Mouse (Mus musculus) heart, adult 2 months (tissue): ENCODE data around the gene Irf3.

ENCODE experiments used
- CTCF ChIP-seq: fragments of 200-600 bp; IDR thresholded peaks from 2 replicates; pipeline ENCODE4 v1.8.1; 2022; ENCODE audit warnings: antibody characterized with exemption, mild to moderate bottlenecking, moderate library complexity
- EP300 ChIP-seq: fragments of 200-500 bp; IDR thresholded peaks from 2 replicates; pipeline ENCODE4 v1.6.1; 2011; ENCODE audit warnings: low read depth, low read length, control low read depth; ENCODE audit not compliant: insufficient read depth
- POLR2A ChIP-seq: fragments of 200-500 bp; IDR thresholded peaks from 2 replicates; pipeline ENCODE4 v1.6.1; 2011; ENCODE audit warnings: mild to moderate bottlenecking, low read depth, low read length, control low read depth; ENCODE audit not compliant: insufficient read depth

DNA sequence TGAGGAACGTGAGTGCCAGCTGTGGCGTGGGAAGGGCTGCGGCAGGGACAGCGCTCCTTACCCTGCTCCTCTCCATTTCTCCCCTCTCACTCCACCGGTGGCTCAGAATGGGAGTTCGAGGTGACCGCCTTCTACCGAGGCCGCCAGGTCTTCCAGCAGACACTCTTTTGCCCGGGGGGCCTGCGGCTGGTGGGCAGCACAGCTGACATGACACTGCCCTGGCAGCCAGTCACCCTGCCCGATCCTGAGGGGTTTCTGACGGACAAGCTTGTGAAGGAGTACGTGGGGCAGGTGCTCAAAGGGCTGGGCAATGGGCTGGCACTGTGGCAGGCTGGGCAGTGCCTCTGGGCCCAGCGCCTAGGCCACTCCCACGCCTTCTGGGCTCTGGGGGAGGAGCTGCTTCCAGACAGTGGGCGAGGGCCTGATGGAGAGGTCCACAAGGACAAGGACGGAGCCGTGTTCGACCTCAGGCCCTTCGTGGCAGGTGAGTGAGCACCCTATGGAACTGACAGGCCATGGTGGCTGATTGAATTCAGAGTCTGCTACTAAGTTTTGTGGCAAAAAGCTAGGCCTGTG lies 3.2 kb downstream of the Irf3 start:
- TF ChIP-seq CTCF (no peak), POLR2A (no peak), EP300 (no peak)
